Mouse (Mus musculus): ENCODE results near the gene Pde6c.

Gene Pde6c

DNA sequence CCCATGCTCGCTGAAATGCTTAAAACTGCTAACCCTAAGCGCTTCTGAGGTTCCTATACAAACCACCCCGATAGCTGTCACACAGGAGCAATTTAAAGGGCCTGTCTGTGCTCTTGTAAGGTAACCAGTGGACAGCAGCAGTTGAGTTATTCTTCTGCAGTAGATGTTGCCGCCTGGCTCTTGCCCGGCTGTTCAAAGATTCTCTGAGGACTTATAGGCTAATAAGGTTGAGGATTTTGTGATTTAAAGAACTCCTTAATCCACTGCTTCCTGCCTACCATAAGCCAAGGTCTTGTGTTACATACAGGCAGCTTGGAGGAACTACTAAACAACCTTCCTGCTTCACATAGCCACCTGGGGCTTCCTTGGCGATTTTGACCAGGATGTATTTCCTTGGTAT, at the start of gene Pde6c:
Pde6c (plus strand) TSS at position 301 of the 400 bp plus-strand sequence.
- no peak for DNase-seq (ENCODE audit: low spot score in 2 of 2)

DNA sequence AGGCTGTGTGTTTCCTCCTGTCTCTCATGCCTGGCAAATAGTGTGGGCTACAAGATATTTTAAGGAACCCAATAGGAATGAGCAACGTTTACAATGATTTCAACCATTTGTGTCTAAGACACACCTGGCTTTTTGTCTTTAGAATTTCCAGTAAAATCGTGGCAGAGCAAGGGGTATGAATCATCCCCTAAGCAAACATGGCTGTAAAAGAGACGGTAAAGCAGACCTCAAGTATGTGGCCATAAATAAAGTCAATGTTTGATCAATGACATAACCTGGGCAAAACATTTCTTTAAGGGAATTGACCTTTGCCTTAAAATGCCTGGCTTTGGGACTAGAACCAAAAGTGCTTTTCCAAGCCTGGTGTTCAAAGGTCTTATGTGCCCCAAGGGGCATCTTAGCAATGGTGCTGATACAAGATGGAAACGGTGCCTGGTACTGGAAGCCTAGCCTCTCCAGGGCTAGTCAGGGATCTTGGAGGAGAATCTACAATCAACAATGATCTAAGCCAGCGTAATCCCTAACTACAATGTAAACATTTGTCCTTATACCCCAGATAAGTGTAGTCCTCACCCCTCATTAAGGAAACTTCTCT, 49.6 kb upstream of the Pde6c start:
- no peak for DNase-seq (ENCODE audit: low spot score in 2 of 2)

DNA sequence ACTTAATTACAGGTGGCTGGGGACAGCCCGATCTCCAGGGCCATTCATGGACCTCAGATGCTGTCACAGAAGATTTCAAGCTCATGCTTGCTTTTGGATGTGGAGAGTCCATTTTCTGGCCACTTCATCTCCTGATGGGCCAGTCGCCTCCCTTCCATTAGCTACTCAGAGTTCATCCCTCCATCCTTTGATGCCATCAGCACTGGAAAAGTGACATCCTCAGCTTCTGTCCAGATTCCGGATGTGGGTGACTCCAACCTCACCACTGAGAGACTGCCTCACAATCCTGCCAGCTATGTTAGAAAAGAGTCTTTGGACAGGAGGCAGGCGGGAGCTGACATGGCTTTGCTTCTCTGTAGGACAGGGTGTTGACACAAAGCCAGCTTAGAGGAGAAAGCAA, 46.7 kb upstream of the Pde6c start:
- no peak for DNase-seq (ENCODE audit: low spot score in 2 of 2)

DNA sequence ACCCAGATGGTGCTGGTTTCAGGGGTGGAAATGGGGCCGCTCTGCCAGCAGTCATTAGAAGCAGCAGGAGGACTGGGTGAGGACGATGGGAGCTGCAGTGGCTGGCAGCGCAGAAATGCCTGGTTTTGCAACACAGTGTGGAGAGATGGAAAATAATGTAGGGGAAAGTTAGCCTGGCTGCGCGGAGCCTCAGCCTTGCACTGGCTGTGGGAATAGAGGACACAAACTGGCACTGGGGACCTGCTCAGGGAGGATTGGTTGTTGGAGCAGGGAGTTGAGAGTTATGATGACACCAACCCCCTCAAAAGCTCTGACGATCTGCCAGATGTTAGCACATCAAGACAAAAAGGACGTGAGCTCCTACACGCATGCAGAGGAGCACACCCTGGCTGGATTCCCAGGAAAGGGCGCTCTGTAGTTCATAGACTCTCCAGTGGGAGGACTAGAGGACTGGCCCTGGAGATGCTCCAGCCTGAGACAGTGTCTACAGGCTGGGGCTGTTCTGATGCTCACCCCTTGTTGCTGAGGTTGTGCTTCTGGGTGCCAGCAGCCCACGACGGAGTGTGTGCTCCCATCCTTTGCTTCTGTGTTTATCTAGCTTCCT, 45.5 kb upstream of the Pde6c start:
- DNase-seq (ENCODE audit: low spot score in 2 of 2): no peak

DNA sequence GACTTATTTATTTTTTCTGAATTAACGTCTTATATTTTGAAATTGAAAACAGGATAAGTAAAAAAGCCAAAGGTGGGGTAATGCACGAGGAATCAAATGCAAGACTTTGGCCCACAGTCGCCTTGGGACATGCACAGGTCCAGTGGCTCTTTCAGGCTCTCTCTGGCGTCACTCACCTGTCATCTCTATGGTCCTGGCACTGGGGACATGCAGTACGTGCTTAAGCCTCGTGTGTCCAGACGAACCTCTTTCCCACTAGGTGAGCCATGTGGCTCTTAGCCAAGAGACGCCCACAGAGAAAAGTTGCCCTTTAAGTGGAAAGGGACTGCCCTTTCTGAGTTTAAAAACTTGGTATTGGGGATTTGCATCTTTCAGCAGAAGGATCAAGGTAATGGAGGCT, 43.2 kb upstream of the Pde6c start:
- DNase-seq (ENCODE audit: low spot score in 2 of 2): no peak

DNA sequence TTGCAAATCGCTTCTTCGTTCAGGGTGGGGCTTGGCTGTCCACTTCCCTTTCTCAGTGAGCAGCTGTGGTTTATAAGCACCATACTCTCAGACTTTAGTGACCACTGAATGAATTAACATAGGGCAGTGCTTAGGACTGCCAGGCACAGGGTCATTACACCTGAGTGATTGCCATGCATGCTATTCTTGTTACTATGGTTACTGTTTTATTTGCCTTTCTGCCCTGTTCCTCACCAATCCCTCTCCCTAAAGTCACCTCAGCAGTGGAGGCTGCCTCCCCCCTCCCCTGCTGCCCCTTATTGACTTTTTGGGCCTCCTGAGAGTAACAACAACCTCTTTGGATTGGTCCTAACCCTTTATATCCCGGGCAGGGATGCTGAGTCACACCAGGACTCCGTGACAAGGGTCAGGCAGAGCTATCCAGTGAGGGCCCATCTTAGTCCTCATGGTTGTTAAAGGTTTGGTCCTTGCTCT, 41.0 kb upstream of the Pde6c start:
- DNase-seq (ENCODE audit: low spot score in 2 of 2): no peak

DNA sequence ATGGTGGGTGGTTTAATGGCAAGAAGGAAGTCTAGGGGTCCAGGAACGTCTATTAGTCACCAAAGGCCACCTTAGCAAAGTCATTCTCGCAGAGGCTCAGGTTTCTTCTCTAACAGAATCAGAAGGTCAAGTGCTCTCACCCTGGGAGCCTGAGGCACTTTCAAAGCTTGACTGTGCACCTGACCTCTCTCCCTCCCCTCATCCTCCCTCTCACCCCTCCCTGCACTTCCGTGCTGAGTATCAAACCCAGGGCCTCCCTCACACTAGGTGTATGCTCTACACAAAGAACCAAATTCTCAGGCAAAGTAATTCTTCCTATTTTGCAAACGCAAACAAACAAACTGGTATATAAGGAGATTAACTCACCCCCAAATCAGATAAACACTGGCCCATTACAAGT, 36.4 kb upstream of the Pde6c start:
- DNase-seq (ENCODE audit: low spot score in 2 of 2): no peak

DNA sequence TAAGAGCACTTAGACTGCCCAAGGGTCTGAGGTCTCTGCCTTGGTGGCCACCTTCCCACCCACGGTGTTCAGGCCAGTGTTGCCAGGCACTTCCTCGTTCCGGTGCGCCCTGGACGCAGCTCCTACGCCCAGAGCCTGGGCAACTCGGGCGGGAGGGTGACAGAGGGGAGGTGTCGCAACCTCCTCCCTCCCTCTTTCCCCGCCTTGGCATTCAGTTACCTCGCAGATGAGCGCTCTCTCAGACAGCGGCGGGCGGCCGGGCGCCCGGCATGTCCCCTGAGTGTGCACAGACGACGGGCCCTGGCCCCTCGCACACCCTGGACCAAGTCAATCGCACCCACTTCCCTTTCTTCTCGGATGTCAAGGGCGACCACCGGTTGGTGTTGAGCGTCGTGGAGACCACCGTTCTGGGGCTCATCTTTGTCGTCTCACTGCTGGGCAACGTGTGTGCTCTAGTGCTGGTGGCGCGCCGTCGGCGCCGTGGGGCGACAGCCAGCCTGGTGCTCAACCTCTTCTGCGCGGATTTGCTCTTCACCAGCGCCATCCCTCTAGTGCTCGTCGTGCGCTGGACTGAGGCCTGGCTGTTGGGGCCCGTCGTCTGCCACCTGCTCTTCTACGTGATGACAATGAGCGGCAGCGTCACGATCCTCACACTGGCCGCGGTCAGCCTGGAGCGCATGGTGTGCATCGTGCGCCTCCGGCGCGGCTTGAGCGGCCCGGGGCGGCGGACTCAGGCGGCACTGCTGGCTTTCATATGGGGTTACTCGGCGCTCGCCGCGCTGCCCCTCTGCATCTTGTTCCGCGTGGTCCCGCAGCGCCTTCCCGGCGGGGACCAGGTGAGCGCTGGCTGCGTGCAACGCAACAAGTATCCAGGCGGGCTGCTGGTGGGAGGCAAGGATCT, 35.5 kb upstream of the Pde6c start, which contains the start of gene Ffar4:
Ffar4 (plus strand) TSS at position 214 of the 901 bp plus-strand sequence.
- DNase-seq (ENCODE audit: low spot score in 2 of 2): no peak

DNA sequence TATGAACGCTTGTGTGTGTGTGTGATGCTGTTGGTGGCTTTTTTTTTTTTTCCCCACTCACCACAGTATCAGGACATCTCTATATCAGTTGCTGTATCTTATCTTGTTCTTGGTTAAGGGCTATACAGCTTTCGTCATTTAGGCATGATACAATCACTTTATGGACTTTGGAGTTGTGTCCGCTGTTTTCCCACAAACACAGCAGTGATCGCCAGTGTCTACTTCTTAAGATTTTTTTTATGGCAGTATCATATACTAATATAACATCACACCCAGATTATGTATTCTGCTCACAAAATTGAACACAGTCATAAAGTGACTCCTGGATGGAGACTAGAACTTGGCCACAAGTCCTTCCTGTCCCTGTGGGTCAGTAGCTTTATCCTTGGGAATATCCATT, 24.7 kb upstream of the Pde6c start:
- no peak for DNase-seq (ENCODE audit: low spot score in 2 of 2)

DNA sequence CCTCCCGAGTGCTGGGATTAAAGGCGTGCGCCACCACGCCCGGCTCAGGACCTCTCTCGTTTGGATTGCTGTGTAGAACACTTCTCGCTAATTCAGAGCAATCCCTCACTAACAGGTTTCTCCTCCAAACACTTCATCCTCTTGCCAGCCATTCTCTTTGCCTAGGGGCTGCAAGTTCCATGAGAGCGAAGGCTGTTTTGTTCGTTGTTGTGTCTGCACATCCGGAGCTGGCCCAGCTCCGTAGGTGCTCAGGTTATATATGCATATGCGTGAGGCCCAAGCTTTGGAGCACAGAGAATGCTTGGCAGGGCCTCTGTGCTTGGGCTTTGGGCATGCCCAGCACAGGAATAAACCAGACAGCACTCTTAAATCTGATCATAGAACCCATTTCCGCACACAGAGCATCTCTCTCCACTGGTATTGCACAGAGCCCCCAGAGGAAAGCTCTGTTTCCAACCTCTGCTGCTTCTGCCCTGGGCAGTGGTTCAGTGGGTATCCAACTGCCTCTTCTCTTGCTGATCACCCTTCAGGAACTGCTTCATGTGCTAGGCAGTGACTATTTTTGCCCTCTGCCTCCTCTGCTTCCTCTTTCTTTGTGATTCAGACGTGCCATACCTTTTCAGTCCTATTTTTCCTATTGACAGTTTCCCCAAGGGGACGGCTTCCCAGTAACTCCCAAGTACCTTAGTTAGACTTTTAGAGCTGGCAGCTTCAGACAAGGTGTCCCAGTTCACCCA, 22.9 kb upstream of the Pde6c start:
- DNase-seq (ENCODE audit: low spot score in 2 of 2): no peak

DNA sequence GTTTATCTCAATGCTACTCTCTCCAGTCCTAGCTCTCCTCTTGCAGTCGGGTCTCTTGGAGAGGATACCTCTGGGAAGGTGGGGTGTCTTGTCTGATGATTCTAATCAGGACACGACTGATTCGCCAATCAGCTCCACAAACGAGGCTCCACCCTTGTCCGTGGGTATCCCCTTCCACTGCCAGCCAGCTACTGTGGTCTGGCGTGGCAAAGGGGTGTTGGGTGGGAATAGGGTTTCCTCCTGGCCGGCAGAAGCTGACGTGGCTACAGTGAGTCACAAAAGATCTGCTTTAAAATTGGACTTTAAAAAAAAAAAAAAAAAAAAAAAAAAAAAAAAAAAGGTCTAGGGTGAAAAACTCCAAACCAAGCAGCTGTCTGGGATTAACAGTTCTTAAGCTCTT, 21.5 kb upstream of the Pde6c start:
- no peak for DNase-seq (ENCODE audit: low spot score in 2 of 2)

DNA sequence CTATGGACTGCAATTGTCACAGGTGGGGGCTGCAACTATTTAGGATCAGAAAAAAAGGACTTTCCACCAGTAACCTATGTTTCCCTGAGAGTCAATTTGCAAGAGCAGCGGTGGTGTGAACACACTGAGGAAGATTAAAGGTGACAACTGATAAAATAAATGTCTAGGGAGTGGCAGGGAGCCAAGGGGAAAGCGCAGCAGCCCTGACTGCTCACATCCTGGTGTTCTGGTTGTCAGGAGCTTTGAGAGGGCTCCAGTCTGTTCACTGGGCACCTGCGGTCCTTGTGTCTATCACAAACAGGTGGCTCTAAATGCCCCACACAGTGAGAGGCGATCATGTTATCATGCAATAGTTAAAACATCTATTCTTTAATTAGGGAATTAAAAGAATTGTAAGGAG, 20.0 kb upstream of the Pde6c start:
- DNase-seq (ENCODE audit: low spot score in 2 of 2): no peak

DNA sequence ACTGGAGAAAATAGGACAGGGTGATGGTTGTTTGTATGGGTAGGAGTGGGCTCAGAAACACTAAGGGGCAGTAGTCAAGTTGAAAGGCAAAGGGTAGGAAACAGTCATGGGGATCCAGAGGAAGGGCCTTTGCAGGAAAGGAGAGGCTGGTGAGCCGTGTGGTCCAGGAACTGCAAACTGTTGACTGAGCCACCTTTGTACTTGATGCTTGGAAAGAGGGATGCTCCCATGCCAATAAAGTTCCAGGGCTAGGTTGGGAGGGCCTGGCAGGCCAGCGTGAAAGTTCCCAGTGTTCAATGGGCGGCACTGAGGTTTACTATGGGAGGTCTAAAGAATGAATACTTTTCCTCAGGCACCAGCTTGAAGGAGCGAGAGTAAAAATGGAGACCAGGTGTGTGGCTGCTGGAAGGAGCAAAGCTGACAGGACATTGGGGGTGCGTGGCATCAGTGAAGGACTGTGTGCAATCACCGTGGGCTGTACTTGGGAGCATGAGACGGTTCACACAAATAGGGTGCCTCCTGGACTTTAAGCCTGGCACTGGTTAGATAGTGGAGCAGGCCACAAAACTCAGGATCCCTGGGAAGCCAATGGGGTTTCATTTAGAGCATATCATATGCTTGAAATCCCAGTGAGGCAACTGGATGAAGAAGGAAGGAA, 17.6 kb upstream of the Pde6c start:
- DNase-seq (ENCODE audit: low spot score in 2 of 2): no peak

DNA sequence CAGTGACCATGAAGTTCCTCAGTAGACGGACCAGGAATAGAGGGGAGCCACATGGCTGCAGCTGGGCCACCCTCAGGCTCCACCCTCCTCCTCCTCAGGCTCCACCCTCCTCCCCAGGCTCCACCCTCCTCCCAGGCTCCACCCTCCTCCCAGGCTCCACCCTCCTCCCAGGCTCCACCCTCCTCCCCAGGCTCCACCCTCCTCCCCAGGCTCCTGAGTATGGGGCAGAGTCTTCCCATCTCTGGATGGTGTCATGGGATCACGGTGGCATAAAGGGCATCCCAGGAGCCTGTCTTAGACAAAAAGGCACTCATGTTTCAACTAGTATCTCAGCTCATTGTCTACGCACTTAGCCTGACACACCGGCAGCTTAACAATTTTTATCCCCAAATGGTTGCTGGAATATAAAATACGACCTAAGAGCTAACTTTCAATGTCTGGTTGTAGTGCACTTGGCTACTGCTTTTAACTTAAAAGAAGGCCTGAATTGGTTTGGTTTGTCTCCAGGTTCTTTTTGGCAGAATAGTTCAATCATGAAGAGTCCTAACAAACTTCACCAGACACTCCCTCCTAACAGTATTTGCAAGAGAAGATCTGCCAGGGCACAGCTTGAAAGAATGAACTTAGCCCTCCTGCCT, 12.3 kb upstream of the Pde6c start:
- no peak for DNase-seq (ENCODE audit: low spot score in 2 of 2)

DNA sequence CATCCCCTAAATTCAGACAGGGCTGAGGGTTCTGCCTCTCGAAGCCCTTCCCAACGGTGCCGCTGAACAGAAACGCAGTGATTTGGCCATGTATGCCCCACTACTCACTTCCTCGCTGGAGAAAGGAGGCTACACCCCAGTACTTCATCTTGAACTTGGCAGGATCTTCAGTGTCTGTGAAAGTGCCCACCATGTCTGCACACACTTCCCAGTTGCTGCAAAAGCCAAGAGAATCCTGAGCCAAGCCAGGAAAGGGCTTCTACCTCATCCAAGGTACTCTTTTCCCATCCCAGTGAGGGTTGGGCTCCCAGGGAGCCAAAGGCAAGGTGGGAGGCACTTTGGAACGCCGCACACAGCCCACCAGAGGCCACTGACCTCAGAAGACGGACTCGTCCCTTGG, 8.7 kb upstream of the Pde6c start:
- DNase-seq (ENCODE audit: low spot score in 2 of 2): no peak

DNA sequence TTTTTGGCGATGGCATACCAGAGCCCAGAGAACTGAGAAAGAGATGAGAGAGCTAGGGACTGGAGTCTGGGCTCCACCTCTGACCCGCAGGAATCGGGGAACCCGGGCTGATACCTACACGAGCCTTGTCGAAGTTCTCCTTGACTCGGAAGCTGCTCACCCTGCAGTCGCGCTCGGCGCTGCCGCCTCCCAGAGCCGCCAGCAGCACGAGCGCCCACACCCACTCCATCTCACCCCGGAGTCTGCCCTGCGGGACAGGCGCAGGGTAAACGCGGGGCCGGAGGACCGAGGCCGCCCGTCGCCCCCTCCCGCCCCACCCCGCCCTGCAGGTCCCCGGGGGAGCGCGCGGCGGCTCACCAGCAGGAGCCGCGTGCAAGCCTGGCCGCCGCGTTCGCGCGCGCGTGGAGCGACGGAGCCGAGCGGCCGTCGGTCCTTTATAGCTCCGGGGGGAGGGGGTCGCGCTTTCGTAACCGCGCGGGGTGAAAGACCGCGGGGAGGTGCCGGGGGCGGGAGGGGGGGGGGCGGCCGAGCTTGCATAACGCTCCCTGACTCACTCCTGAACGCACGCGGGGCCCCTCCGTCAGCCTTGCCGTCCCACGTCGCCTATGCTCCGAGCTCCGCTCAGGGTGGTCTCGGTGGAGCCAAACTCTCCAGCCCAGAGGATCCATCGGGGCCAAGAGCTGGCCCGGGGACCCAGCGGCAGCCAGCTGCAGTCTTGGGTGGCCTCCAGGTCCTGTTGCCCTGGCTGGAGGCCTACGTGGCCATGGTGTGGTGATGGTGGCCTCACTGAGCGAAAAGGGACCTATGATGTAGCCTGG, 8.0 kb upstream of the Pde6c start:
- no peak for DNase-seq (ENCODE audit: low spot score in 2 of 2)

DNA sequence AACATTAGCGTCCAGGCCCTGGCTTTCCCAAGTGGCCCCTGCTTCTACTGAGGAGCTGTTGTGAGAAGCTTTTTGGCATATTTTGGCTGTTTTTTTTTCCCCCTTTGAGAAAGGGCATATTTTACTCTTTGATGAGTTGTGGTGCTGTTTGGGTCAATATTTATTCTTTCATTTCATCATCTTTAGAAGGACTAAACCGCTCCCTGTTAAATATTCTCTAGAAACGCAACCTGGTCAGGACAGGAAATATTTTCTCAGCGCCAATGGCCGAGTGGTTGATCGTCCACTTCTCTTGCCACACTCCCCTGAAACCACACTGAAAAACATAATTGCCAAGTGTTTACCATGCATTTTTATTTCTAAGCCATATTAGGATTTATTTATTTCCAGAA, 7.4 kb upstream of the Pde6c start, which contains the start of gene Rbp4:
Rbp4 (minus strand) TSS at position 63 of the 392 bp plus-strand sequence.
- DNase-seq (ENCODE audit: low spot score in 2 of 2): no peak

DNA sequence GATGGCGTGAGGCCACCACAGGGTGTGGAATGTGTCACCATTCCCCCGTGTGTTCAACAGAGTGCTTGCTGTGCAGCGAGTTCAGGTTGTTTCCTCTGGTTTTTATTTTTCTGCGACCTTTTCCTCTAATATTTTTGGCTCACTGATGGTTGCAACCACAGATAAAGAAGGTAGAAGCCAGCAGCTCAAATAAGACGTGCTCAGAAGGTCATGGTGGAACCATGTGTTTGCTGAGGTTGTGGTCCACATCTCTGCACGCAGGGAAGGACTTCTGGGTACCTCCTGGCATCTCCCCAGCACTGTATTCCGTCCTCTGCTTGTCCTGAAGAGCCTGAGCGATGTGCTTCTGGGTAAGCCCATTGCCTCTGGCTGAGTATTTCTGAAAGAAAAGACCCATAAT, 5.9 kb upstream of the Pde6c start:
- DNase-seq (ENCODE audit: low spot score in 2 of 2): no peak

DNA sequence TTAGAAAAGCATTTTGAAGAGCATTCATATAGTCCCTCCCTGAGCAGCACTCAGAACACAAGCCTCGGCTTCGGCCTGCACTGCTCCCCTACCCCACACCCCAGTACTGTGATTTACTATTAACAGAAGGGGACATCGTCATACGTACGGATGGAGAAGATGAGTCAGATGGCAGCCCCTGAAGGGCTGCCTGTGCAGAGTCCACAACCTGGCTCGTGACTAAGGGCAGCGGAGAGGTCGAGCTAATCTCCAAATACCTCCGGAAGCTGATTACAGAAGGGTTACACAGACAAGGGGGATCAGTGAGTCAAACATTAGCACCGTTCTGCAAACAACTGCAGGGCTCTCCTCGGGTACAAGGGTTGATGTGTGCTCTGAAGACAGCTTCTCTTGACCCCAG, 1.4 kb downstream of the Pde6c start:
- no peak for DNase-seq (ENCODE audit: low spot score in 2 of 2)

DNA sequence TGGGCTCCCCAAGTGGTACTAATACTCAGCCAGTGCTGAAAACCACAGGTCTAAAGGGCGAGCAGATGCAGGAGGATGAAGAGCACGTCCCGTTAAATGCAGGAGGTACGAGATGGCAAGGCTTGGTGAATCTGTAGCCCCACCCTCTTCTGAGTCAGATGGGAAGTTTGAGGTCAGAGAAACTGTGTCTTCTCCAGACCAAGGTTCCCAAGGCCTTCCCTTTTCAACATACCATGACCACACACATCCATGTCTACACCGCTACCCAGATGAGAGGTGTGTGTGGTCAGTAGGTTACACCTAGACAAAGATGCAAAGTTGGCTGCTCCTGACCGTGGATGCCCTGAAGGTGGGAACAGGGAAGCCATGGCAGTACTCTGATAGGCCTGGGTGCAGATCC, 2.2 kb downstream of the Pde6c start:
- DNase-seq (ENCODE audit: low spot score in 2 of 2): no peak

Data from thymus, postnatal 10 days (tissue).